Mouse (Mus musculus) CD4-positive, CD25-positive, alpha-beta regulatory T cell, adult 2 months (primary cell): ENCODE data around the gene Mrpl17.
A peak's percentile ranks its signal among the peaks of the same experiment; 100 is the strongest.

ENCODE experiments used
- DNase-seq: peaks from one replicate; pipeline ENCODE4 v3.0.0-alpha.2; 2012; ENCODE audit warnings: low read depth, low spot score

Gene Mrpl17

DNA sequence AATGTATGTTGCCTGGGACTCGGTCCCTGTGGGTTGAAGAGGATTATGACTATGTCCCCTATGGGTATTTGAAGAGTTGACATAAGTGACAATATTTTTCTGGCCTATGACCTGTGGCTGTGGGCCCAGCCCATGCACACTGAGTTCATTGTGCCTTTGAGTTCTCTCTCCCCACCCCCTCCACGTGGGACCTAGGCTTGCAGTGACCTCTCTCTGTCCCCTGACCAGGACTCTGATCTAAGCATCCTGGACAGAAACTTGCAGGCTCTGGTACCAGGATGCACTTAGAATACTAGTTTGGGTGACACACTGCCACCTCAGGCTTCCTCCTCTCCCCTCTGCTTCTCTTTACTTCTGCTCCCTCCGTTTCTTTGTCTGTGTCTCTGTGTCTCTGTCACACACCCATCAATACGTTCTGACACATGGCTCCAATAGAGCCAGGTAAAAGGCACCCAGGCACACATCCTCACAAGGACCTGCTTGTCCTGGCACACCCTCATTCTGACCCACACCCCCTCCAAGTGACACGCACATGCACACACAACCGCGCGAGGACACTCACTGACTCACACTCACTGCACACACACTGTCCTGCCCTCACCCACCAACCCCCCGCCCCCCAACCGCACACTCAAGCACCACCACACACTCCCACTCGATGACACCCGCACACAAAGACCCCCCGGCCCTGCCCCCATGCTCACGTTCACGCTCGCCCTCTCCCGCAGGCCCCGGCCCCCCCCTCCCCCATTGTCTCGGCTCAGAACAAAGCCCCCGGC is 24.2 kb downstream of the Mrpl17 start:
- peak; percentile 17 for DNase-seq

DNA sequence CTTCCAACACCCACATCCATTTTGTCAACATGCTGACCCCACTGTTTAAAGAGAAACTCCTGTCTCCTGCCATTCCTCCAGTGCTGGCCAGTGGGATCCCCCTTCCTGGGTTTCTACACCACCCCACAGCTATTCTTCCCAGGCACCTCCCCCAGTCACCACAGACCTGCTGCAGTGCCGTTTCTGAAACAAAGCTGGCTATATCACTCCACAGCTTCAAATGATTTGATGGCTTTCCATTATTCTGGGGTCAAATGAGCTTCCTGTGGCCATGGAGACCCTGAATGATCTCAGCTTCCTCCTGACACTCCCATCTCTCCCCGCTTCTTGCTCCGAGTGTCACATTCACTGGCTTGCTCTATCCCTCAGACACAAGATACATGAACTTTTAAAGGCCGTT is 26.3 kb downstream of the Mrpl17 start:
- no peak for DNase-seq

DNA sequence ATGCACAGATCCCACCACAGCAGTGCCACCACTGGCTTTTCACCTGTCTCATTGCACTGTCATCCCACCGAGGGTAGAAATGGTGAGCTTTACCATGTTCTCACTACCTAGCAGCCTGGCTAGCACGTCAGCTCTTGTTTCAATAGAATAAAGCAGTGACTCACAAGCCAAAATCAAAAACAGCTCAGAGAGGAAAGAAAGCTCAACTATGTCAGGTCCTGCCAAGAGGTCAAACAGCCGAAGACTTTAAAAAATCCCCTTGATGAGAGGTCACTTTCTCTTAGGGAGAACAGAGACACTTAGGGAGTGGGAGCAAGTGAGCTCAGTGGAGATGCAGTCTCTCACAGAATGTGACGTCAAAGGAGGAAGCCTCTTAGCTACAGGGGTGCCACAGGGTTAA is 27.0 kb downstream of the Mrpl17 start:
- no peak for DNase-seq

DNA sequence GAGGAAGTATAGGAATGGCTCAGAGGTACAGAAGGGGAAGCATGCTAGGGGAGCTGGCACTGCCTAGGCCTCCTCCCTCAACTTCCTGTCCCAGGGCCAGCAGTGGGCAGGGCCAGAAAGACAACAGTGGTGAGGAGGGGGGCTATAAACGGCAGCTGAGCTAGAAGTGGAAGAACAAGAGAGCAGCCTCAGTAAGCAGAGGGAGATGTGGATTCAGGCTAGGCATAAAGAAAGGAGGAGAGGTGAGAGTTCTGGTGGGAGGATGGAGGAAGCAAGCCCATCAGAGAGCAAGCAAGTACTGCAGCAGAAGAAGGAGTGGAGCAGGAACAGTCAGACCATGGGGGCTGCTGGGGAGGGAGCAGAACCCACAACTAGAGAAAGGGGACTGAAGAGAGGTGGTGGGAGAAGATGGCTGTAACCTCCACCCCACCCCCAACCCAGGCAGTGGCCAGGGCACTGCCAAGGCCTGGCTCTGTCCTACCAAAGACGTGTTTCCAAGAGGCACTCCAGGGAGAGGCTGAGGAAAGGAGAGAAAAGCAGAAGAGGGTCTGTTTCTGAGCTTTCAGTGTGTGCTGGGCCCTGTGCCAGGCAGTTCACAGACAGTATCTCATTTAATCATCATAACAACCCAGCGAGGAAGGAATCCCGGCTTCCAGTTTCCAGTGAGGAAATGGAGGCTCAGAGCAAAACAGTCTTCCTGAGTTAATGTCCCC is 32.2 kb downstream of the Mrpl17 start:
- DNase-seq: peak; percentile 36

DNA sequence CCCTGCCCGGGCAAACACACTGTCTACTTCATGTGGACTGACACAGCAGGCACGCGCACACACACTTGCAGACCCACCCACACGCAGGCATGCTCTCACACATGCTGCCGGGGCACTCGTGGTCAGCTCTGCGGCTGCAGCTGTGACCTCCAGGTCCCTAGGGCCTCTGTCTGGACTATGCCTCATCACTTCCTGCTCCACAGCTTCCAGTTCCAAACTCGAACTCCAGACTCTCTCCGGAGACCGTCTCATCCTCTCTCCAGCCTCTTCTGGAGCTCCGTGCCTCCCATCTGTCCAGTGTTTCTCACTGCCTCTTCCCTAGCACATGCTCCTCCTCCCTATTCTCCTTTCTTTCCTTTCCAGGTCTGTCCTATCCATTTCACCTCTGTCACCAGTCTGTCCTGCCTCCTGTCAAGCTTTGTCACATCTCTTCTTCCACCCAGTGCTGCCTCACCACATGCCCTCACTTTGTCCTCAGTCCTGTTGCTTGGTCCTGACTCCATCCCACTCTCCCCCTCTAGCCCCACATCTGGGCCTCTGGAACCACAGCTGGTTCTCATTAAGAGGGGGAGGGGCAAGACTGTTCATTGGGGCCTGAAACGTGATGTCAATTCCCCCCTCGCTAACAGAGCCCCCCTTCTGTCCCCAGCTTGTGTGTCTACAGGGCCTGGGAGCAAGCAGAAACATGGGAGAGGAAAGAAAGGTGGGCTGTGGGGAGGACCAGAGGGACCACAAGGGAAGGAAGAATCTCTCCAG is 32.9 kb downstream of the Mrpl17 start:
- DNase-seq: no peak

DNA sequence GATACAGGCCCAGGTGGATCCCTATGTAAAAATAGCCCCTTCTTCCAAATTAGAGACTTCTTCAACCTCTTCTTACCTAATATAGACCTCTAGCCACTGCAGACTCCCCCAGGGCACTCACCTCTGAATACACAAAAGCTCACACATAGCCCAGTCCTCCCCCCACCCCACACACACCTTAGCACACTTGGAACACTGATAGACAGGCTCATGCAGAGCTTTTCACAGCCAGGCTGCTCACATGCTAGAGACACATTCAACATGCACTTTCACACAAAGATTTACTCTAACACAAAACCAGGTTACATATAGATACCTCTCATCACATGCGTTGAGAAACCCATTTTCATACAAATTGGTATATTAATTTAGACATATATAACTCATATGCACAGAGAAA is 33.6 kb downstream of the Mrpl17 start:
- DNase-seq: no peak

DNA sequence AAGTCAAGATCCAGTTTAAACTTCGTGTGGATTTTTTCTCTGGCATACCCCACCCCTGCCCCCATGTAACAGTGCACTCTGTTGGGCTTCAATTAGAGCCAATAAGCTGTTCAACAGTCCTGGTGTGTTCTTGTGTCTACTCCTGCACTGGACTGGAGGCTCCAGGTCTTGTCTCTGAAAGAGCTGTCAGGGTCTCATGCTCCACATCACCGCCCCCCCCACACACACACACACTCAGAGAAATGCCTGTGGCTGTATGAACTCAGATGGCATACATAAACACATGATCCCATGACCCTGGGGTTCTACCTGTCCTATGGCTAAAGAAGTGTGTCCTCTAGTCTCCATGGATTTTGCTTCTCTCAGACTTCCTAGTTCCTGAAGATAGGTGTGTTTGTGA is 34.9 kb downstream of the Mrpl17 start:
- no peak for DNase-seq

DNA sequence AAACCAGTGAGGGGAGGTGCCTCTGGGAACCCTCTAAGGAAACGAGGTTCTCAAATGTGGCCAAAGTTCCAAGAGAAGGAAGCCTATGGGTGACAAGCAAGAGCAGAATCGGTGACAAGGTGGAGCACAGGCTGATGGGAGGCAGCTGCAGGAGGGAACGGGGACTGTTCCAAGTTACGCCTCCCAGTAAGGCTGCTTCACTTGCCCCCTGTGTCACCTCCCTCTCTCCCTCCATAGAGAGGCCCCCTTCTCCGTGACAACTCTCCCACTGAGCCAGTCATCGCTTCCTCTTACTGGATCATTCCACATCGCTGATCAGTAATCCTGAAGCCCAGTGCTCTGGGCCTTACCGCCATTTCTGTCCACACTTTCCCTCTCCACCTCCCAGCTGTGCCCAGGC is 36.2 kb downstream of the Mrpl17 start:
- DNase-seq: no peak

DNA sequence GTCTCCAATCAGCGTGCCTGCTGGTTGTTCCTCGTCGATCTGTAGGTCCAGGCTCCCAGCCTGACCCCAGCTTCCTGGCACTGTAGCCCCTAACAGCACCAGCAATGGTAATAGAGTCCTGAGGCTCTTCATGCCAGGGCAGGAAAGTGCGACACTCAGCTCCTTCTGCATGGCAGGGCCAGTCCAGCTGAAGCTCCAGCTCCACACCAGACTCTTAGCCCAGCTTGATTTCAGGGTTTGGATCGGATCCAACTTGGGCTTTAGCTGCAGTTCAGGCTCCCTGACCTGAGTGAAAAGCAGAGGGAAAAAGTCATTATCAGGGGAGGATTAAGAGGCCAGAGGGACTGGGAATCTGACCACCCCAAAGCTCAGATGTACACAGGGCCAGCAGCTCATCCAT is 37.9 kb downstream of the Mrpl17 start:
- DNase-seq: no peak

DNA sequence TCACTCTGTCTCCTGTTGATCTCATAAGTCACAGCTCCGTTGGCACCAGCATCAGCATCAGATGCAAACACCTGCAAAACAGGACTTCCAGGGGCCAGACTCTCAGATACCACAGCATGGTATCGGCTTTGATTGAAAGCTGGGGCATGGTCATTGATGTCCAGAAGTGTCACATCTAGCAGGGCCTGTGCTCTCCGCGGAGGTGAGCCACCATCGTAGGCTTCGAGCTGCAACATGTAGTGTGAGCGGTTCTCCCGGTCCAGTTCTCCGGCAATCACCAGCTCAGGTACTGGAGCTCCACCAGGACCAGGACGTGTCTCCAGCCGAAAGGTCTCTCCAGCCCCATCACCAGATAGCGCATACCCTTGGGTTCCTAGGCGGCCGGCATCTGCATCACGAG is 38.6 kb downstream of the Mrpl17 start:
- DNase-seq: no peak

DNA sequence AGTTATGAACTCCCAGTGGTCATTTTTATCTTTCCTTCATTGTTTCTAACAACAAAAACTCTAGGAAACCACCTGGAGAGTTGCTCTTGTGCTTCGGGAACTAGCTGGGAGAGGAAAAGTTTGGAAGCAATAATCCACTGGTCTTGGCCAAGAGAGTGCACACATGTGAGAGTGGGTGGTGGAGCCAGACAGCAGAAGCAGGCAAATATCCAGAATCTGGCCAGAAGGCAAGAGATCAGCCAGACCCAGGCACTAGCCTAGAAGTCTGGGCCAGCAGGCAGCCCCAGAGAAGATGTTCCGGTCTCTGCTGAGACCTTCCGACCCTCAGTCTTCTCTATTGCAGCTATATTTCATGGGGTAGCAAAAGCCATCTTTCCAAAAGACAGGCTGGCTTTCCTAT is 40.9 kb downstream of the Mrpl17 start:
- DNase-seq: no peak

DNA sequence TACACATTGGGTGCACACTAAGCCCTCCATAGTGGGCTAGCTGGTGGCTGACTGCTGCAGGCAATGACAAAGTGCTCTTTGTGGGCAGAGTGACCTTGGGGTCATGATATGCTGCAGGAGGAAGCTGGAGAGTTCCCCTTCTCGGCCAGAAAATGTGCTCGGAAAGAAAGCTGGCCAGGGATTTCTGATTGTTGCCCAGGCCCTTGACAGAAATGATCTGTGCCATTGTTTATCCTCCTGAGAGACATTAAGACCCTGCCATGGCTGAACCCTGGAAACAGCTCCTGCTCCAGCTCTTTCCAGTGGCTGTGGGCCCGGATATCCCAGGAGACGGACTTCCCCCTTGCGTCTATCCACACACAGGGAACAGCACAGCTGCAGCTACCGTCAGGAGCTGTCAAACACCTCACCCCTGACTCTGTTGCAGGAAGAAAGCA is 43.2 kb downstream of the Mrpl17 start:
- no peak for DNase-seq

DNA sequence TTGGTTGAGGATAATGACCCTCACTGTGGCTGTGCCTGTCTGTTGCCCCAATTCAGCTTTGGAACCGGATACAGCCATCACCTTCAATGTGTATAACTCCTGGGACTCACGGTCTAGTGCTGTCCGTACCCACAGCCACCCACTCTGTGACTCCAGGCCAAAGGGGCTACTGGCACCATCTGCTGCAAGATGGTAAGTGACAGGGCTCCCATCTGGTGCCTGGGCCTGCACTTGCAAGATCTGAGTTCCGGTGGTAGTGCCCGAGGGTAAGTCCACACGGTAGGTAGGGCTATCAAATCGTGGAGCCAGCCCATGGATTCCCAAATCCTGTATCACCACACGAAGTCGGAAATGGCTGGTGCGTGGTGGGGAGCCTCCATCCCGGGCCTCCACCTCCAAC is 46.6 kb downstream of the Mrpl17 start:
- no peak for DNase-seq

DNA sequence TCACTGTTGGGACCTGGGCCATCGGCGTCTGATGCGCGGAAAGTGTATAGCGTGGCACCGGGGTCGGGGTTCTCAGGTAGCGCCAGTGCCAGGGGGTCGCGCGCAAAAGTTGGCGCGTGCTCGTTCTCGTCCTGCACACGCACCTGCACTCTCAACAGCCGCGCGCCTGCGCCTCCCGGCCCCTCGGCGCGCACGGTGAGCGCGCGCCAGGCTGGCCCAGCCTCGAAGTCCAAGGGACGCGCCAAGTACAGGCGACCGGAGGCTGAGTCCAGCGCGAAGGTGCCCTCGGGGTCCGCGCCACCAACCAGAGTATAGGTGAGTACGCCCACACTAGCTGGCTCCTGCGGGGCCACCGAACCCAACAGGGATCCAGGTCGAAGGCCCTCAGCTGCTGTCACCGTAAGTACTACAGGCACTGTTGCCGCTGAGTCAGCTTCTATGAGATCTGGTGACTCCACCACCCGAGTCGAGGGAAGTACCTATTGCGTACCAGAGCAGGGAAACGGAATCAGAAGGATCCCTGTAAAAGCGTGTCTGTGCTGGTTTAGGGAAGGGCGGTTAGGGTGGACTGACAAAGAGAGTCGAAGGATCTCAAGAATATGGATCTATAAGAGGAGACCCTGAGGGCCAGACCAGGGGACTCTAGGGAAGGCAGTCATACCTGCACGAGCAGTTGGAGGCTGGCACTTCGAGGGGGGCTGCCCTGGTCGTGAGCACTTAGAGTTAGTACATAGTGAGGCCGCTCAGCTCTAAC is 48.2 kb downstream of the Mrpl17 start:
- no peak for DNase-seq

DNA sequence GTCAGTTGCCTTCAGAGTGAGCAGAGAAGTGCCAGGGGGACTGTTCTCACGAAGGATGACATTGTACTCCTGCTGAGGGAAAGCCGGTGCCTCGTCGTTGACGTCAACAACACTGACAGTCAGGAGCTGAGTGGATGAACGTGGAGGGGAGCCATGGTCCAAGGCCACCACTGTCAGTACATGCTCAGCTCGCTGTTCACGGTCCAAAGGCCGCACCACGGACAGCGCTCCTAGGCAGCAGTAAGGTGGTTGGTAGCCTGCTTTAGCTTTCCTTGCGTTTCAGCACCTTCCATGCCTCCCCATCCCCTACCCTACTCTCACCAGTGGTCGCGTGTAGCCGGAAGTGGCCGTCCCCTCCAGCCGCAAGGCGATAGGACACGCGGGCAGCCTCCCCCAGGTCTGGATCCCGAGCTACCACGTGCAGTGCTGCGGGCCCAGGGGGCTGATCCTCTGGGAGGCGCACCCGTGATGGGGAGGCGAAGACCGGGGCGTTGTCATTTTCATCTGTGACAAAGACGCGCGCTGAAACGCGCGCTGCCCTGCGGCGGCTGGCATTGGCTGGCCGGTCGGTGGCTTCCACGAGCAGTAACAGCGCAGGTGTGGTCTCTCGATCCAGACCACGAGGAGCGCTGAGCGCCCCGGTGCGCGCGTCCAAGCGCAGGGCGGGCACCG is 49.0 kb downstream of the Mrpl17 start:
- no peak for DNase-seq

DNA sequence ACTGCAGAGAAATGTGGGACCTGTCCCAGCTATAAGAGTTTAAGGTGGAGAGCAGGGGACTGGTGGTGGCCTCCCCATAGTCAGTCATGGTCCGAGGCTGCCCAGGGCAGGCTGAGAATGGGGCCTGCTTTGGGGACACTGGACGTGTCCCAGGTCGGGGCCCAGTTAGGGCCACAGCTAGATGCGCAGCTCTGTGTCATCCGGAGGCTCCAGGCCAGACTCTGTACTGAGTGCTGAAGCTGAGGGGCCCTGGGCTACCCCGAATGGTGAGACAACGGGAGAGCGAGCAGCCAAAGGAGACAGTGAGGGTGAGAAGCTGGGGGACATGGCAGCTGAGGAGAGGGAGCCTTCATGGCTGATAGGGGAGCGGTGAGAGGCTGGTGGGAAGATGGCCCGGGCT is 57.6 kb downstream of the Mrpl17 start:
- DNase-seq: no peak
